Mouse (Mus musculus) E14TG2a.4 (cell line): ENCODE data around the gene Nckap5.

ENCODE experiments used
- H3K27me3 ChIP-seq: 2 replicates; pipeline ENCODE4 v1.6.1; 2014; ENCODE audit warnings: low read length, control low read depth; ENCODE audit not compliant: insufficient read depth
- H3K36me3 ChIP-seq: 2 replicates; pipeline ENCODE4 v1.6.1; 2014; ENCODE audit warnings: low read length, control low read depth; ENCODE audit not compliant: insufficient read depth
- H3K4me1 ChIP-seq: replicated peaks from 2 replicates; pipeline ENCODE4 v1.6.1; 2014; ENCODE audit warnings: low read depth, low read length, control low read depth
- H3K4me3 ChIP-seq: replicated peaks from 2 replicates; pipeline ENCODE4 v1.5.1; 2014; ENCODE audit warnings: mild to moderate bottlenecking, low read length
- H3K9me3 ChIP-seq: 2 replicates; pipeline ENCODE4 v1.6.1; 2014; ENCODE audit warnings: low read length, control low read depth
- CTCF ChIP-seq: conservative IDR thresholded peaks from 2 replicates; pipeline ENCODE4 v1.5.1; 2014; ENCODE audit warnings: low read length
- NANOG ChIP-seq: IDR thresholded peaks from 2 replicates; pipeline ENCODE4 v1.6.1; 2014; ENCODE audit warnings: borderline replicate concordance, low read length, mixed read lengths
- POU5F1 ChIP-seq: IDR thresholded peaks from 2 replicates; pipeline ENCODE4 v1.6.1; 2014; ENCODE audit warnings: low read length, borderline replicate concordance

Nckap5 gene

GRCm38 (mm10) chr1:126461527-126462354 is 368.9 kb downstream of the Nckap5 start:
- Histone ChIP-seq H3K4me1 (no peaks in the 10 kb centered on the region), H3K36me3 (no peaks in the 10 kb centered on the region), H3K4me3 (no peak overlapping the region), H3K27me3 (no peaks in the 10 kb centered on the region), H3K9me3 (no peaks in the 10 kb centered on the region)
- TF ChIP-seq POU5F1, result no peak
- TF ChIP-seq NANOG, result no peak
- no peak for TF ChIP-seq CTCF

GRCm38 (mm10) chr1:126457739-126458138 is 372.9 kb downstream of the Nckap5 start:
- H3K9me3 ChIP-seq, result no peaks in the 10 kb centered on the region
- TF ChIP-seq CTCF, result no peak
- TF ChIP-seq NANOG, result no peak
- no peak for TF ChIP-seq POU5F1
- no peaks in the 10 kb centered on the region for H3K36me3 ChIP-seq
- no peak overlapping the region for H3K4me3 ChIP-seq
- H3K4me1 ChIP-seq, result no peaks in the 10 kb centered on the region
- no peaks in the 10 kb centered on the region for H3K27me3 ChIP-seq

- H3K27me3 ChIP-seq, result no peaks in the 10 kb centered on the region
- no peak for TF ChIP-seq POU5F1
- no peak for TF ChIP-seq NANOG
- TF ChIP-seq CTCF, result no peak
- H3K36me3 ChIP-seq, result no peaks in the 10 kb centered on the region
- no peaks in the 10 kb centered on the region for H3K4me1 ChIP-seq
- H3K9me3 ChIP-seq, result no peaks in the 10 kb centered on the region
- no peak overlapping the region for H3K4me3 ChIP-seq
Measured at GRCm38 (mm10) chr1:126454504-126455173, 376.0 kb downstream of the Nckap5 start.

- H3K4me1 ChIP-seq, result no peaks in the 10 kb centered on the region
- H3K27me3 ChIP-seq, result no peaks in the 10 kb centered on the region
- TF ChIP-seq NANOG (no peak), POU5F1 (no peak), CTCF (no peak)
- no peaks in the 10 kb centered on the region for H3K9me3 ChIP-seq
- H3K36me3 ChIP-seq, result no peaks in the 10 kb centered on the region
- H3K4me3 ChIP-seq, result no peak overlapping the region
Measured at GRCm38 (mm10) chr1:126451472-126451871, 379.1 kb downstream of the Nckap5 start.

GRCm38 (mm10) chr1:126449424-126449823 is 381.2 kb downstream of the Nckap5 start:
- H3K27me3 ChIP-seq, result no peaks in the 10 kb centered on the region
- TF ChIP-seq NANOG (no peak), CTCF (no peak), POU5F1 (no peak)
- H3K36me3 ChIP-seq, result no peaks in the 10 kb centered on the region
- H3K4me3 ChIP-seq, result no peak overlapping the region
- no peaks in the 10 kb centered on the region for H3K9me3 ChIP-seq
- H3K4me1 ChIP-seq, result no peaks in the 10 kb centered on the region

GRCm38 (mm10) chr1:126443890-126444289 is 386.7 kb downstream of the Nckap5 start:
- H3K36me3 ChIP-seq, result no peaks in the 10 kb centered on the region
- H3K9me3 ChIP-seq, result no peaks in the 10 kb centered on the region
- TF ChIP-seq POU5F1, result no peak
- TF ChIP-seq CTCF, result no peak
- TF ChIP-seq NANOG, result no peak
- H3K4me1 ChIP-seq, result no peaks in the 10 kb centered on the region
- H3K27me3 ChIP-seq, result no peaks in the 10 kb centered on the region
- no peak overlapping the region for H3K4me3 ChIP-seq

GRCm38 (mm10) chr1:126442723-126443122 is 387.9 kb downstream of the Nckap5 start:
- H3K4me3 ChIP-seq, result no peak overlapping the region
- no peaks in the 10 kb centered on the region for H3K4me1 ChIP-seq
- no peaks in the 10 kb centered on the region for H3K27me3 ChIP-seq
- no peaks in the 10 kb centered on the region for H3K9me3 ChIP-seq
- TF ChIP-seq NANOG (no peak), POU5F1 (no peak), CTCF (no peak)
- H3K36me3 ChIP-seq, result no peaks in the 10 kb centered on the region

- no peaks in the 10 kb centered on the region for H3K9me3 ChIP-seq
- H3K36me3 ChIP-seq, result no peaks in the 10 kb centered on the region
- TF ChIP-seq NANOG (no peak), CTCF (no peak), POU5F1 (no peak)
- no peaks in the 10 kb centered on the region for H3K4me1 ChIP-seq
- no peaks in the 10 kb centered on the region for H3K27me3 ChIP-seq
- H3K4me3 ChIP-seq, result no peak overlapping the region
Measured at GRCm38 (mm10) chr1:126438000-126438572, 392.5 kb downstream of the Nckap5 start.
